Mouse (Mus musculus): ENCODE results near the gene Gm20388.

DNA sequence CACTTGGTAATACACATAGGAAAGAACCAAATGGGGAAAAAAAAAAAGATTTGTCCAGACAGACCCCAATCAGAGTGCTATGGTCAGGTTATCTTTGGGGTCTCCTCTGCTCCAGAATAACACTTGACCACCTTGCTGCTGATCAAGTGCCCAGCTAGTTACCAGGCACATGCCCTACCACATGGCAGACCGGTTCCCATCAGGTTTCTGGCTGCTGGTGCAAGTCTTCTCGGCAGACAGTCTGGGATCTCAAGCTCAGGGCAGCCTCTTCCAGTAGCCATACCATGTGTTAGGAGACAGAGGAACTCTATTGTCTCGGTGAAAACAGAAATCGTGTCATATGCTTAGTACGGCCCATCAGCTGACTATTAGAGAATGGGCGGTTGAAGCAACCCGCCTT is 3916.1 kb downstream of the Gm20388 start:
- TF ChIP-seq EP300 (IDR thresholded peaks at IDR 0.05; ENCODE audit: low read depth) (no peak), CTCF (IDR thresholded peaks at IDR 0.05; ENCODE audit: low read depth) (no peak)

Measured in liver, embryonic 14.5 days (tissue).